Mouse (Mus musculus) heart, embryonic 10.5 days (tissue): Measurements from ENCODE around the gene 5430419D17Rik. TPM values are rescaled to one million over a fixed set of nuclear protein-coding genes. Genes with fewer than 3 reads are reported as not detected.

Experiments used
- DNase-seq: peaks from one replicate; pipeline ENCODE4 v3.0.0-alpha.2; 2017; ENCODE audit warnings: low spot score
- H3K27ac ChIP-seq: fragments of 300-500 bp; sonication (generic); 2 replicates; pipeline ENCODE4 v1.5.1; 2016; ENCODE audit warnings: mild to moderate bottlenecking
- H3K27me3 ChIP-seq: fragments of 300-500 bp; sonication (generic); 2 replicates; pipeline ENCODE4 v1.6.1; 2016; ENCODE audit warnings: mild to moderate bottlenecking; ENCODE audit not compliant: poor library complexity, insufficient read depth, severe bottlenecking
- H3K36me3 ChIP-seq: fragments of 300-500 bp; sonication (generic); 2 replicates; pipeline ENCODE4 v1.6.1; 2016; ENCODE audit warnings: mild to moderate bottlenecking, moderate library complexity
- H3K4me1 ChIP-seq: fragments of 300-500 bp; sonication (generic); 2 replicates; pipeline ENCODE4 v1.6.1; 2016; ENCODE audit warnings: mild to moderate bottlenecking
- H3K4me3 ChIP-seq: fragments of 300-500 bp; sonication (generic); 2 replicates; pipeline ENCODE4 v1.5.1; 2016; ENCODE audit warnings: mild to moderate bottlenecking, moderate library complexity
- H3K9me3 ChIP-seq: fragments of 300-500 bp; sonication (generic); 2 replicates; pipeline ENCODE4 v1.6.1; 2016; ENCODE audit warnings: mild to moderate bottlenecking, moderate library complexity
- WGBS: fragments of 180-500 bp; shearing (Covaris S2); methylation state at CpG from one replicate; pipeline ENCODE4 v1.1.7; 2016; 5-methylcytosine and 5-hydroxymethylcytosine counted together
- polyA plus RNA-seq: library from polyadenylated mRNA; unstranded; fragments of >200 nt; fragmentation: Nextera tagmentation; extraction: Ambion mirVana; gene quantifications from 2 replicates; pipeline ENCODE4 v1.2.1, GENCODE M21; 2016

5430419D17Rik gene
- polyA plus RNA-seq, result 0.06 and 0.07 TPM in 2 replicates

GRCm38 (mm10) chr7:131174121-131174520 lies at the start of gene 5430419D17Rik:
Gene 5430419D17Rik, plus strand, starts transcription at chr7:131174402.
- H3K27me3 ChIP-seq, result no peaks in the 10 kb centered on the region
- H3K4me3 ChIP-seq, result no peak within 1 kb of the TSS
- no peak within 1 kb of the TSS for H3K27ac ChIP-seq
- H3K4me1 ChIP-seq, result peaks cover 2% of the 10 kb centered on the region; the same call in 1 of the 2 replicates
- H3K9me3 ChIP-seq, result no peaks in the 10 kb centered on the region
- WGBS, result 84% methylated on average over 9 of the region's 9 CpGs
- no peaks in the 10 kb centered on the region for H3K36me3 ChIP-seq
- no peak for DNase-seq

GRCm38 (mm10) chr7:131130021-131130420 lies 44.2 kb upstream of the 5430419D17Rik start:
- H3K9me3 ChIP-seq, result no peaks in the 10 kb centered on the region
- no peak overlapping the region for H3K4me3 ChIP-seq
- peak; percentile 78 for DNase-seq
- H3K36me3 ChIP-seq, result no peaks in the 10 kb centered on the region
- WGBS, result 49% methylated on average over 12 of the region's 12 CpGs
- H3K4me1 ChIP-seq, result 0 out of 2 replicates have a peak, but pooled peaks cover 9% of the 10 kb centered on the region
- H3K27me3 ChIP-seq, result peaks cover 16% of the 10 kb centered on the region; the same call in 1 of the 2 replicates
- no peak overlapping the region for H3K27ac ChIP-seq

- 70% methylated on average over 3 of the region's 3 CpGs for WGBS
- Histone ChIP-seq H3K36me3 (no peaks in the 10 kb centered on the region), H3K4me3 (no peak overlapping the region), H3K9me3 (no peaks in the 10 kb centered on the region), H3K27me3 (peaks cover 16% of the 10 kb centered on the region; the same call in 1 of the 2 replicates), H3K27ac (no peak overlapping the region), H3K4me1 (0 out of 2 replicates have a peak, but pooled peaks cover 9% of the 10 kb centered on the region)
- DNase-seq, result no peak
These were observed 41.0 kb upstream of the 5430419D17Rik start for GRCm38 (mm10) chr7:131133181-131133580.

DNA sequence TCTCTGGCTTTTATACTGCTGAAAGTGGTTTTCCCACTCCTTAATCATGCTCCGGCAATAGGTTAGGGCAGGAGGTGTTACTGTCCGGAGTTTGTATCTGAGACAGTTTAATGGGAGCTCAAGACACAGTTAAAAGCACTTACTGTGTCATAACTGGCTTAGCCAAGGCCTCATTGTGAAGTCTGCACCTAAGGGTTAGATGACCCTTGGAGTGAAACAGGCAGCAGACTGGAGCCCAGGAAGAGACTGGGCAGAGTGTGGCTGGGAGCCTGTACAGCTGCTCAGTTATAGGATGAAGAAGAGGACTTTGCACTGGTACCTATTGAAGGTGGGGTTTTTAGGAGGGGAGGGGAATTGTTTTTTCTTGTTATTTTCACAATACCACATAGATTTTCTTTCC lies 28.0 kb upstream of the 5430419D17Rik start, which contains the start of gene 4933402N03Rik:
TSS of gene 4933402N03Rik (minus strand) at position 101 of the 400 bp plus-strand sequence.
- DNase-seq, result no peak
- H3K4me3 ChIP-seq, result no peak within 1 kb of the TSS
- no peak within 1 kb of the TSS for H3K27ac ChIP-seq
- H3K36me3 ChIP-seq, result no peaks in the 10 kb centered on the region
- H3K4me1 ChIP-seq, result no peaks in the 10 kb centered on the region
- no peaks in the 10 kb centered on the region for H3K27me3 ChIP-seq
- WGBS, result 89% methylated on average over 2 of the region's 2 CpGs
- H3K9me3 ChIP-seq, result no peaks in the 10 kb centered on the region

- DNase-seq, result no peak
- Histone ChIP-seq H3K27me3 (no peaks in the 10 kb centered on the region), H3K9me3 (no peaks in the 10 kb centered on the region), H3K4me3 (no peak overlapping the region), H3K27ac (no peak overlapping the region), H3K36me3 (no peaks in the 10 kb centered on the region), H3K4me1 (peaks cover 3% of the 10 kb centered on the region; the same call in 1 of the 2 replicates)
- 84% methylated on average over 3 of the region's 3 CpGs for WGBS
These were observed 24.0 kb upstream of the 5430419D17Rik start for GRCm38 (mm10) chr7:131150179-131150578.

- Histone ChIP-seq H3K27ac (no peak overlapping the region), H3K27me3 (no peaks in the 10 kb centered on the region), H3K9me3 (no peaks in the 10 kb centered on the region), H3K4me3 (no peak overlapping the region), H3K4me1 (peaks cover 6% of the 10 kb centered on the region), H3K36me3 (no peaks in the 10 kb centered on the region)
- 61% methylated on average over 5 of the region's 5 CpGs for WGBS
- DNase-seq, result no peak
These were observed 21.2 kb upstream of the 5430419D17Rik start for GRCm38 (mm10) chr7:131153044-131153443.

DNA sequence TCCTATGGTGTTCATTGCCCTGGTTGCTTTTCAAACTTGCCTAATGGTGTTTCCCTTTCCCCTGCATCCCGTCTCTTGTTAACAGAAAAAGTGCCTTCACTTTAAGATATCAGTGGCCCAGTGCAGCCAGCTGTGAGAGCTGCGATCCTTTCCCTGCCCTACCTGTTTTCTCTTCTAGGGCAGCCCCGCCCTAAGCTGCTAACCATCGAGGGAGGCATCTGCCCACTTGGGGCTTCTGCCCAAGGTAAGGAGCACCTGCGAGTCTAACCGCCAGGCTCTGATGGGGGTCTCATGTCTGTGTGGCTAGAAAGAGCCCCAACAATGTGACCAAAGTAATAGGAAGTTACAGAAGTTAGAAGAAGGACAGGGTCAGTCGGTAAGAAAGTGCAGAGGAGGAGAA lies 12.0 kb upstream of the 5430419D17Rik start:
- Histone ChIP-seq H3K27ac (no peak overlapping the region), H3K36me3 (no peaks in the 10 kb centered on the region), H3K4me3 (no peak overlapping the region), H3K27me3 (no peaks in the 10 kb centered on the region), H3K4me1 (no peaks in the 10 kb centered on the region), H3K9me3 (no peaks in the 10 kb centered on the region)
- peak; percentile 58 for DNase-seq
- 62% methylated on average over 7 of the region's 7 CpGs for WGBS

GRCm38 (mm10) chr7:131167771-131168170 lies 6.4 kb upstream of the 5430419D17Rik start:
- H3K9me3 ChIP-seq, result no peaks in the 10 kb centered on the region
- no peak overlapping the region for H3K4me3 ChIP-seq
- no peaks in the 10 kb centered on the region for H3K4me1 ChIP-seq
- WGBS, result 74% methylated on average over 3 of the region's 3 CpGs
- no peaks in the 10 kb centered on the region for H3K27me3 ChIP-seq
- no peak for DNase-seq
- H3K27ac ChIP-seq, result no peak overlapping the region
- H3K36me3 ChIP-seq, result no peaks in the 10 kb centered on the region

DNA sequence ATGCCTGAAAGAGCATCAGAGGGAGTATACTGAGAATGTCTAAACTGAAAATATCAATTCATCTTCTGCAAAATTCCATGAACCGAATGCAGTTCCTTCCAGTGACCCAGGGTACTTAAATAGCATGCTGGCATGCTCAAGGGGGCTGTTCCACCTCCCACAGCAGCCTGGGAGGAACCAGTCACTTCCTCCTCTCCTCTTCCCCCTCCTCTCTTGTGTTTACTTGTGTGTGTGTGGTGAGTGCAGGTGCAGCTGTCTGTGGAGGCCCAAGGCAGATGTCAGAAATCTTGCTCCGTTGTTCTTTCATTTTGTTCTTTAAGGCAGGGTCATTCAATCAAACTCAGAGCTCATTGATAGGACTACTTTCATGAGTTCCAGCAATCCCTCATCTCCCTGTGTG lies 5.1 kb upstream of the 5430419D17Rik start:
- no peaks in the 10 kb centered on the region for H3K9me3 ChIP-seq
- no peaks in the 10 kb centered on the region for H3K27me3 ChIP-seq
- no peak overlapping the region for H3K27ac ChIP-seq
- DNase-seq, result peak; percentile 11
- WGBS, result 69% methylated on average over 2 of the region's 2 CpGs
- H3K4me3 ChIP-seq, result no peak overlapping the region
- H3K36me3 ChIP-seq, result no peaks in the 10 kb centered on the region
- H3K4me1 ChIP-seq, result no peaks in the 10 kb centered on the region

DNA sequence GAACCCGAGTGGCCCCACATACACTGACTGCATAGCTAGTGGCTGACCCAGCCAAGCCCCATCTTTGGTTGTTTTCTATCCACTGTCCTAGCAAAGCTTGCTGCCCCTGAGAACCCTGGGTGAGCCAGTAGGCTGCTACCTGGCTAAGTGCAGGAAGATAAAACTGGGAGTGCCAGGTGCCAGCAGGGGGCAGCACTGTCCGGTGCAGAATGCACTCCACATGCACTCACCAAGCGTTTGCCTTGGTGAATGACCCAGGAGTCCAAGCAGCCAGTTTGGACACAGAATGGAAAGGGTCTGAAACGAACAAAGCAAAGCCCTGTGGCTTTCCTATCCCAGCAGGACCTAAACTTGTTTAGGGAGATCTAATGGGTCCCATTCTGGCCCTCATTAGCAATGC lies 8.5 kb downstream of the 5430419D17Rik start:
- no peak overlapping the region for H3K27ac ChIP-seq
- H3K27me3 ChIP-seq, result no peaks in the 10 kb centered on the region
- H3K36me3 ChIP-seq, result no peaks in the 10 kb centered on the region
- no peak overlapping the region for H3K4me3 ChIP-seq
- DNase-seq, result no peak
- H3K4me1 ChIP-seq, result no peaks in the 10 kb centered on the region
- H3K9me3 ChIP-seq, result no peaks in the 10 kb centered on the region
- whole genome bisulfite sequencing, result 35% methylated on average over 4 of the region's 4 CpGs

- H3K27me3 ChIP-seq, result no peaks in the 10 kb centered on the region
- H3K4me1 ChIP-seq, result no peaks in the 10 kb centered on the region
- H3K27ac ChIP-seq, result no peak overlapping the region
- no peak for DNase-seq
- no peak overlapping the region for H3K4me3 ChIP-seq
- no peaks in the 10 kb centered on the region for H3K36me3 ChIP-seq
- H3K9me3 ChIP-seq, result no peaks in the 10 kb centered on the region
- 58% methylated on average over 8 of the region's 8 CpGs for WGBS
These were observed 10.1 kb downstream of the 5430419D17Rik start for GRCm38 (mm10) chr7:131184339-131184738.

DNA sequence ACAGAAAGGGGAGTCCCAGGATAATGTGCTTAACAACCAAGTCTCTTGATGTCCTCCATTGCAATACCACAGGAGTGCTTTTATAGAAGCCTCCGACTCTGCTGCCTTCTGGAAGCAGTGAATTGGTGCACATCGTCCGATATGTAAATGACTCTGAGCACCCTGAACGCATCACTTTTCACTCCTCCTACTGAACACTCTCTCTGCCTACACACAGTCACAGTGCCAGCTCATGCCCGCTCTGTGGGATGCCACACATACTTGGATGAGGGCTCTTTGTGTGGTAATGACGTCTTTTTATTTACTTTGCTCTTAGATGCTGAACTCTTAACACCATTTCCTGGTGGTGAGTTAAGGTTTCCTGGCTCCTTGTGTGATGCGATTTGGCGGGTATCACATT lies 12.8 kb downstream of the 5430419D17Rik start:
- Histone ChIP-seq H3K4me3 (no peak overlapping the region), H3K4me1 (no peaks in the 10 kb centered on the region), H3K36me3 (no peaks in the 10 kb centered on the region), H3K27ac (no peak overlapping the region), H3K9me3 (no peaks in the 10 kb centered on the region), H3K27me3 (no peaks in the 10 kb centered on the region)
- peak; percentile 41 for DNase-seq
- 71% methylated on average over 8 of the region's 8 CpGs for WGBS

DNA sequence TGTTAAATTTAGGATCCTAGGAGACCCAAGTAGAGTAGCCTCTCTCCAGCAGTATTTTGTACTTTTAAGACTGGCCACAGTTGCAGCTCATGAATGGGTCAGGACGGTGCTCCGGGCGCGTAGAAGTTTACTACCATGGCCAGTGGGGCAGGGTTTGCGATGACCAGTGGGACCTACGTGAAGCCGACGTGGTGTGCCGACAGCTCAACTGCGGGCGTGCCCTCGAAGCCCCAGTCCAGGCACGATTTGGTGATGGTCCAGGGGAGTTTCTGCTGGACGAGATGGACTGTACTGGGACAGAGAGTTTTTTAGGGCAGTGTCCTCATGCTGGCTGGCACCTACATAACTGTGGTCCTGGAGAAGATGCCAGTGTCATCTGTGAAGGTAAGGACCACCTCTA lies 13.8 kb downstream of the 5430419D17Rik start:
- Histone ChIP-seq H3K4me1 (no peaks in the 10 kb centered on the region), H3K27me3 (no peaks in the 10 kb centered on the region), H3K9me3 (no peaks in the 10 kb centered on the region), H3K27ac (no peak overlapping the region), H3K4me3 (no peak overlapping the region), H3K36me3 (no peaks in the 10 kb centered on the region)
- DNase-seq, result peak; percentile 58
- 88% methylated on average over 14 of the region's 14 CpGs for WGBS

GRCm38 (mm10) chr7:131223086-131223485 lies 48.9 kb downstream of the 5430419D17Rik start:
- Histone ChIP-seq H3K36me3 (no peaks in the 10 kb centered on the region), H3K27ac (no peak overlapping the region), H3K9me3 (no peaks in the 10 kb centered on the region), H3K27me3 (no peaks in the 10 kb centered on the region), H3K4me3 (no peak overlapping the region), H3K4me1 (no peaks in the 10 kb centered on the region)
- no peak for DNase-seq
- 56% methylated on average over 5 of the region's 5 CpGs for WGBS
